Mouse (Mus musculus) limb, embryonic 14.5 days (tissue): Measurements from ENCODE around the gene Oaz2. TPM values are rescaled to one million over a fixed set of nuclear protein-coding genes. Genes with fewer than 3 reads are reported as not detected.

Experiments used
- ATAC-seq: fragments of 200-750 bp; cut with Nextera tagmentation; 2 replicates; pipeline ENCODE4 v1.8.0; 2017; ENCODE audit warnings: low read depth, moderate number of reproducible peaks, moderate TSS enrichment; ENCODE audit not compliant: low FRiP score
- DNase-seq: peaks from one replicate; pipeline ENCODE4 v3.0.0-alpha.2; 2015; ENCODE audit warnings: low spot score
- H3K27ac ChIP-seq: fragments of 300-500 bp; sonication (generic); replicated peaks from 2 replicates; pipeline ENCODE4 v1.5.1; 2014; ENCODE audit warnings: low read depth, mild to moderate bottlenecking, low read length, moderate library complexity, mixed read lengths
- H3K27me3 ChIP-seq: fragments of 300-500 bp; sonication (generic); 2 replicates; pipeline ENCODE4 v1.6.1; 2014; ENCODE audit warnings: low read length, mixed read lengths; ENCODE audit not compliant: control insufficient read depth, insufficient read depth
- H3K36me3 ChIP-seq: fragments of 300-500 bp; sonication (generic); 2 replicates; pipeline ENCODE4 v1.6.1; 2014; ENCODE audit warnings: mild to moderate bottlenecking, low read length, moderate library complexity, mixed read lengths; ENCODE audit not compliant: control insufficient read depth, insufficient read depth
- H3K4me1 ChIP-seq: fragments of 300-500 bp; sonication (generic); 2 replicates; pipeline ENCODE4 v1.6.1; 2014; ENCODE audit warnings: antibody characterized with exemption, low read length, mixed read lengths; ENCODE audit not compliant: control insufficient read depth, insufficient read depth
- H3K4me2 ChIP-seq: fragments of 300-500 bp; sonication (generic); replicated peaks from 2 replicates; pipeline ENCODE4 v1.6.1; 2014; ENCODE audit warnings: low read depth, mild to moderate bottlenecking, low read length, moderate library complexity; ENCODE audit not compliant: severe bottlenecking
- H3K4me3 ChIP-seq: fragments of 300-500 bp; sonication (generic); replicated peaks from 2 replicates; pipeline ENCODE4 v1.5.1; 2014; ENCODE audit warnings: low read length
- H3K9ac ChIP-seq: fragments of 300-500 bp; sonication (generic); 2 replicates; pipeline ENCODE4 v1.6.1; 2014; ENCODE audit warnings: mild to moderate bottlenecking, low read depth, low read length, moderate library complexity; ENCODE audit not compliant: severe bottlenecking
- H3K9me3 ChIP-seq: fragments of 300-500 bp; sonication (generic); 2 replicates; pipeline ENCODE4 v1.6.1; 2016; ENCODE audit warnings: low read length; ENCODE audit not compliant: control insufficient read depth
- POLR2A ChIP-seq: fragments of 200-500 bp; IDR thresholded peaks from 2 replicates; pipeline ENCODE4 v1.8.0; 2012; ENCODE audit warnings: inconsistent platforms, mild to moderate bottlenecking, moderate library complexity, borderline replicate concordance; ENCODE audit not compliant: insufficient read depth, insufficient read length; ENCODE audit errors: extremely low read depth
- WGBS: fragments of 180-500 bp; shearing (Covaris S2); extraction: QIAGEN DNeasy Blood & Tissue Kit; methylation state at CpG from one replicate; pipeline ENCODE4 v1.1.7; 2014; 5-methylcytosine and 5-hydroxymethylcytosine counted together
- polyA plus RNA-seq, 2 experiments: library from polyadenylated mRNA; depleted of rRNA in 1 of 2; stranded (reverse) in 1 of 2; unstranded in 1 of 2; fragments of >200 nt; fragmentation: Nextera tagmentation in 1 of 2; extraction: Ambion mirVana in 1 of 2; gene quantifications; 2 replicates each; pipeline versions ENCODE4 v1.2.1 to v1.2.3; 2012 to 2014

Oaz2 gene
- polyA plus RNA-seq, 2 experiments: 199 to 221 TPM

DNA sequence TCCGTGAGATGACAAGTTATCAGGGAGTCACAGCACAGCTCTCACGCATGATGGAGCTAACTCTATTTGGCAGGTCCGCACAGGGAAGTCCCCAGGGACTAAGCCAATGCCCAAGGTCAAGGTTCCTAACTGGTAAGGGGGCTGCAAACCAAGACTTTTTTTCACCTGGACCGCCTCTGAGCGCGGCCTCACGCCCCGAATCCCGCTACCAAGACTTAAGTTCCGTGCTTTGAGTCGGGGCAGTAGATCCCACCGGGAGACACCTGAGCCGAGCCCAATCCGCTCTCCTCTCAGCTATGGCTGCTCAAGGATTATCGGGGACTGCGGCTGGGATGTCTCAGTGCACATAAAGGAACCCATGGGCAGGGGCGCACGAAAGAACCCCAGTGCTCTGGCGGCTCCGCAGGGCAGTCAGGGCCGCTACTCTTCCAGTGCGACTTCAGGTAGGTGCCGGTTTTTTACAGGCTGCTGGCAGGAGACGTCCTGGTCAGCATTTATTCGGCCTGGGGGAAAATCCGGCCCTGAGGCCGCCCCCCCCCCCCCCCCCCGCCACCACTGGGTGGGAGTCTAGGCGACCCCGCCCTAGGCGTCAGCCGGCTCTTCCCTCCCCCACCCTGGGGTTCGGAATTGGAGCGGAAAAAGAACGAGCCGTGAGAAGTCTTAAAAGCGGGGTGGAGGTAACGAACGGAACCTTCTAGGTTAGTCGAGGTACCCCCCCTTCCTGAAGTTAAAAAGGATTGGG lies 38.6 kb upstream of the Oaz2 start, which contains the start of gene Rbpms2:
Gene Rbpms2, plus strand, starts transcription at position 624 of the 742 bp plus-strand sequence.
- Histone ChIP-seq H3K4me1 (peaks cover 8% of the 10 kb centered on the region; the same call in 1 of the 2 replicates), H3K27me3 (peaks cover 15% of the 10 kb centered on the region; the same call in 1 of the 2 replicates), H3K4me2 (peak within 1 kb of the TSS; percentile 97), H3K36me3 (no peaks in the 10 kb centered on the region), H3K9me3 (no peaks in the 10 kb centered on the region), H3K4me3 (peak within 1 kb of the TSS; percentile 78), H3K27ac (peak within 1 kb of the TSS; percentile 53), H3K9ac (peak within 1 kb of the TSS; percentile 72)
- DNase-seq: peak; percentile 4
- WGBS: 2% methylated on average over 36 of the region's 40 CpGs
- no peak for TF ChIP-seq POLR2A
- ATAC-seq: no peak

DNA sequence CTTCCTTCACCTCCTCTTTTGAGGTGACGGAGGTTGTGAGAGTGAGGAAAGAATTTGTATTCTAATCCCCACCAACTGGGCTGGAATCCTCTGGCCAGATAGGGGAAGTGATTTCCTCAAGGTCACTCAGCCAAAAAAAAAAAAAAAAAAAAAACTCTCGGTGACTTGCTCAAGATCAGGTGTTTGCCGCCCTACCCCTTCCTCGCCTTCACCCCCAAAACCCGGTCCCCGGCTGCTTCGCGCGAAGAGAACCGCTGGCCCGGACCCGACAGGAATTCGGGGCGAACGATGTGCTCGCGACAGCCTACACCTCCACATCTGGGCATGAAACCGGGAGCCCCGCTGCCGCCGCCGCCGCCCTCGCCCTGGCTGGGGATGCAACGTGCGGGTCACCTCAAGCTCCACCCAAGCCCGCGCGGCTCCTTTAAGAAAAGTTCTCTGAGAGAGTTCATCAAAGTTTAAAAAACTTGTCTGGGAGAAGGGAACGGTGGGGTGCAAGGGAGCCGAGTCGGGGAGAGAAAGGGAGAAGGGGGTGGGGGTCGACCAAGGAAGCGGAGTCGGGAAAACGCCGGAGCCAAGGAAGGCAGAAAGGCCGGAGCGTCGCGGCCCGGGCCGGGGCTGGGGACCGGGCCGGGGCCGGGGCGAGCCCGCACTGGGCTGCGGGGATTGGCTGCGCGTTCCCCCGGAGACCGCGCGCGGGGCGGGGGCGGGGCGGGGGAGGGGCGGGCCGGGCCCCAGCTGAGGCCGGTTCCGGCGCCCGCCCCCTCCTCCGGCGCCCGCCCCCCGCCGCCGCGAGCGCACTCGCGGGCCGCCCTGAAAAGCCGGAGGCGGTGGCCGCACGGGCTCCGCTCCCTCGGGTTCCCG lies 37.8 kb upstream of the Oaz2 start:
- H3K27me3 ChIP-seq: peaks cover 15% of the 10 kb centered on the region; the same call in 1 of the 2 replicates
- peak overlapping the region; percentile 53 for H3K27ac ChIP-seq
- peak; percentile 46; the same call in 1 of the 2 replicates for TF ChIP-seq POLR2A
- H3K36me3 ChIP-seq: no peaks in the 10 kb centered on the region
- H3K9me3 ChIP-seq: no peaks in the 10 kb centered on the region
- peaks cover 8% of the 10 kb centered on the region; the same call in 1 of the 2 replicates for H3K4me1 ChIP-seq
- under 1% methylated on average over 46 of the region's 83 CpGs for WGBS
- H3K9ac ChIP-seq: peak overlapping the region; percentile 72
- peak; percentile 94 for ATAC-seq
- peak; percentile 51 for DNase-seq
- H3K4me3 ChIP-seq: peak overlapping the region; percentile 78
- H3K4me2 ChIP-seq: peak overlapping the region; percentile 97

DNA sequence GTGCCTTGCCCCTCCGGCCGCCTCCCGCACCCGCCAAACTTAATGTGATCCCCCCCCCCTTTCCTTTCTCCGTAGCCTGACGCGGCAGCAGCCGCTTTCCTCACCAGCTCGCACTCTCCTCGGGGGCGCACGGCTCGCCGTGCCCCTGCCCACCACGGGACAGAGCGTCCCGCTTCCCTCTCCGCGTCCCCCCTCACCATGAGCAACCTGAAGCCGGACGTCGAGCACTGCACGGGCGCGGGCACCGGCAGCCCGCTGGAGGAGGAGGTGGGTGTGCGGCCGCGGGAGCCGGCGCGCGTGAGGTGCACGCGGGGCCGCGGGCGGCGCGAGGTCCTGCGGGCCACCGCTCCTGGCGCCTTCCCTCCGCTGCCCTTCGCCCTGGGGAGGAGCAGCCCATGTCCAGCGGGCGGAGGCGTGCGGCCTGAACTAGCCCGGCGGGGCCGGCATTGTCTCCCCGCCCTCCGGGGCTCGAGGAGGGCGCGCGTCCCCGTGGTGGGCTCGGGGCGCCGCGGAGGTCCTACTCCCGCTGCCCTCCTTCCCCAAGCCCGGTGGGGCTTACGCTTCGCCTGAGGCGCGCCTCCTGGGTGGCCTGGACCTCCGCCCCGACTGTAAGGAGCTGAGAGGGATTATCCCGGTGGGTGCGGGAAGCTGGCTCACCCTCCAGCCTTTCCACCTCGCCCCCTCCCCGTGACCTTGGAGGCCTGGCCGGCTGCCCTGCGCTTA lies 37.0 kb upstream of the Oaz2 start:
- Histone ChIP-seq H3K9ac (peak overlapping the region; percentile 72), H3K27me3 (peaks cover 15% of the 10 kb centered on the region; the same call in 1 of the 2 replicates), H3K9me3 (no peaks in the 10 kb centered on the region), H3K36me3 (no peaks in the 10 kb centered on the region), H3K4me1 (peaks cover 8% of the 10 kb centered on the region; the same call in 1 of the 2 replicates), H3K4me2 (peak overlapping the region; percentile 97), H3K27ac (no peak overlapping the region), H3K4me3 (peak overlapping the region; percentile 78)
- no peak for DNase-seq
- under 1% methylated on average over 43 of the region's 78 CpGs for WGBS
- no peak for TF ChIP-seq POLR2A
- peak; percentile 61; the same call in 1 of the 2 replicates for ATAC-seq

DNA sequence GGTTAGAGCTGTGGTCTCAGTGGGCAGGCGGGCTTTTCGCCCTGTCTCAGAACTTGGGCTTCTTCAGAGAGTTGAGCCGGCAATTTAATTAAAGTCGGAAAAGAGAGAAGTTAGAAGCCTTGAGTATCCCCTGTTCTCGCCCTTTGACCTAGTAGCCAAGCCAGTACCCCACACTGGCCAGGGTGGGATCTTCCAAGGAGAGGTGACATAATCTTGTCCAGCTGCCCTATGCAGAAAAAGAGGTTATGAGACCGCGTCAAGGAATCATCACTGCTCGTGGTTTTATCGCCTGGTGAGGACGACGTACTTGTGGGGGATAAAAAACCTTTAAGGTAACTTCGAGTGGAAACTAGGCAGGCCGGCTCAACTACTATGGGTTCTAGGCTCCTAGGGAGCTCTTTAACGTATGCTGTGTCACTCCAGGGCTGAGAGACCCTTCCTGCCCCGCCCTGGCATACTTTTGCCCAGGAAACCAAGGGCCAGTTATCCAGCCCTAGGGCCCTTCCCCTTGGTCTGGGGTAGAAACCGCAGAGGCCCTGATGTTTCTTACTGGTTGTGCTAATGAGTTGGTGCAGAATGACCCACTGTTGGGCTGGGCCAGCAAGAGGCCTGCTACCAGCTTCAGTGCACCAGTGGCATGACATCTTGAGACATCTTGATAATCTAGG lies 36.3 kb upstream of the Oaz2 start:
- 14% methylated on average over 16 of the region's 16 CpGs for WGBS
- H3K27me3 ChIP-seq: peaks cover 15% of the 10 kb centered on the region; the same call in 1 of the 2 replicates
- no peak for DNase-seq

More for the DNA sequence above, 36.3 kb upstream of the Oaz2 start:
- H3K4me1 ChIP-seq: peaks cover 8% of the 10 kb centered on the region; the same call in 1 of the 2 replicates
- H3K27ac ChIP-seq: no peak overlapping the region
- H3K36me3 ChIP-seq: no peaks in the 10 kb centered on the region
- H3K4me3 ChIP-seq: peak overlapping the region; percentile 78
- peak overlapping the region; percentile 72 for H3K9ac ChIP-seq
- ATAC-seq: no peak
- no peak for TF ChIP-seq POLR2A
- H3K4me2 ChIP-seq: peak overlapping the region; percentile 97
- H3K9me3 ChIP-seq: no peaks in the 10 kb centered on the region
